Mouse (Mus musculus) kidney, embryonic 14.5 days (tissue): ENCODE data around the gene Hacd4. TPM values are rescaled to one million over a fixed set of nuclear protein-coding genes. Genes with fewer than 3 reads are reported as not detected.

ENCODE experiments used
- ATAC-seq: fragments of 200-750 bp; cut with Nextera tagmentation; 2 replicates; pipeline ENCODE4 v1.8.0; 2017; ENCODE audit warnings: moderate number of reproducible peaks, mild to moderate bottlenecking, moderate TSS enrichment, moderate library complexity; ENCODE audit not compliant: low FRiP score, low TSS enrichment
- H3K27ac ChIP-seq: fragments of 300-500 bp; sonication (generic); 2 replicates; pipeline ENCODE4 v1.5.1; 2014; ENCODE audit warnings: low read depth, mild to moderate bottlenecking, low read length, moderate library complexity, mixed read lengths
- H3K27me3 ChIP-seq: fragments of 300-500 bp; sonication (generic); 2 replicates; pipeline ENCODE4 v1.6.1; 2014; ENCODE audit warnings: mild to moderate bottlenecking, low read length; ENCODE audit not compliant: control insufficient read depth, insufficient read depth
- H3K36me3 ChIP-seq: fragments of 300-500 bp; sonication (generic); 2 replicates; pipeline ENCODE4 v1.6.1; 2014; ENCODE audit warnings: low read length, mixed read lengths; ENCODE audit not compliant: control insufficient read depth, insufficient read depth
- H3K4me1 ChIP-seq: fragments of 300-500 bp; sonication (generic); 2 replicates; pipeline ENCODE4 v1.6.1; 2014; ENCODE audit warnings: low read length, mixed read lengths; ENCODE audit not compliant: control insufficient read depth, insufficient read depth
- H3K4me2 ChIP-seq: fragments of 300-500 bp; sonication (generic); replicated peaks from 2 replicates; pipeline ENCODE4 v1.6.1; 2014; ENCODE audit warnings: low read depth, mild to moderate bottlenecking, low read length
- H3K4me3 ChIP-seq: fragments of 300-500 bp; sonication (generic); 2 replicates; pipeline ENCODE4 v1.5.1; 2014; ENCODE audit warnings: mild to moderate bottlenecking, low read length
- H3K9ac ChIP-seq: fragments of 300-500 bp; sonication (generic); 2 replicates; pipeline ENCODE4 v1.6.1; 2014; ENCODE audit warnings: low read depth, mild to moderate bottlenecking, low read length, moderate library complexity
- H3K9me3 ChIP-seq: fragments of 300-500 bp; sonication (generic); 2 replicates; pipeline ENCODE4 v1.6.1; 2016; ENCODE audit warnings: low read length; ENCODE audit not compliant: control insufficient read depth
- whole genome bisulfite sequencing: fragments of 180-500 bp; shearing (Covaris S2); extraction: QIAGEN DNeasy Blood & Tissue Kit; methylation state at CpG from one replicate; pipeline ENCODE4 v1.1.7; 2014; 5-methylcytosine and 5-hydroxymethylcytosine counted together
- polyA plus RNA-seq: library from polyadenylated mRNA; unstranded; fragments of >200 nt; fragmentation: Nextera tagmentation; extraction: Ambion mirVana; gene quantifications from 2 replicates; pipeline ENCODE4 v1.2.1, GENCODE M21; 2014

The Hacd4 gene
- polyA plus RNA-seq, 1 experiment from 2014 or later: 20.8 TPM

DNA sequence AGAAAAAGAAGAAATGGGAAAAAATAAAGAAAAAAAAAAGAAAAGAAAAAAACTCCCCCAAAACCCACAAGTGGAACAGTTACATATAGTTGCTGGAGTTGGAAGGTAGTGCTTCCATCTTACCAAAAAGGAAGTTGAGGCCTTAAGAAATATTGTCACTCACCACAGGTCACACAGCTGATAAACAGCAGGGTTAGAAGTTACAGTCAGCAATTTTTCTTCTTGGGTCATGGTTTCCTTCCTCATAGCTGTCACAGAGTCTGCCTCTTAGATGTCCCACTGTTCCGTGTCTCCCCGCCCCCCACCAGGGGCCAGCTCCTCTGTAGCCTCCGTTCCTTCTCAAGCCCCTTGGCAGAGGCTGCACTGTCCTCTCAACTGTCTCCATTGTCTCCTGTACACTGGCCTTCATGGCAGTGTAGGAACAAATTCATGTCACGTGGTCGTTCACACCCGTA is 968 bp upstream of the Hacd4 start:
- no peak overlapping the region for H3K4me3 ChIP-seq
- WGBS: 74% methylated on average over 6 of the region's 6 CpGs
- H3K9me3 ChIP-seq: no peaks in the 10 kb centered on the region

DNA sequence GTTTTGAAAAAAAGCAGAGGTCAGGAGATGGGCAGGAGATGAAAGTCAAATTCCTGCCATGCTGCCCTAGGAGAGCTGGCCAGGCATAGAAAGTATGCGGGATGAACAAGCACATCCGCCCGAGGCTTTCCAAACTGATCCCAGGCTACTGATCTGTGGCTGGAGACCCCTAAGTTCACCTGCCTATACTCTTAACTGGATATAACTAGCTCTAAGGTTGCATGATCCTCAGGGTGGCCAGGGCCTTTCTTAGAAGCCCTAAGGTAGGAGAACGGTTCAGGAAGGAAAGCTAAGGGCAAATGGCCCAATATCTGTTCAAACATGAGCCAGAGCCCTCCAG is 232 bp upstream of the Hacd4 start:
- Histone ChIP-seq H3K4me3 (peak overlapping the region; percentile 41), H3K9me3 (no peaks in the 10 kb centered on the region), H3K36me3 (no peaks in the 10 kb centered on the region), H3K9ac (peak overlapping the region; percentile 53; the same call in 1 of the 2 replicates), H3K27ac (peak overlapping the region; percentile 82), H3K4me1 (0 out of 2 replicates have a peak, but pooled peaks cover 13% of the 10 kb centered on the region), H3K27me3 (no peaks in the 10 kb centered on the region), H3K4me2 (peak overlapping the region; percentile 64)
- WGBS: 12% methylated on average over 4 of the region's 4 CpGs
- ATAC-seq: no peak

More for the DNA sequence above, 968 bp upstream of the Hacd4 start:
- H3K9ac ChIP-seq: no peak overlapping the region
- H3K4me1 ChIP-seq: 0 out of 2 replicates have a peak, but pooled peaks cover 13% of the 10 kb centered on the region
- no peak overlapping the region for H3K4me2 ChIP-seq
- ATAC-seq: no peak
- H3K36me3 ChIP-seq: no peaks in the 10 kb centered on the region
- H3K27me3 ChIP-seq: no peaks in the 10 kb centered on the region
- H3K27ac ChIP-seq: peak overlapping the region; percentile 37

DNA sequence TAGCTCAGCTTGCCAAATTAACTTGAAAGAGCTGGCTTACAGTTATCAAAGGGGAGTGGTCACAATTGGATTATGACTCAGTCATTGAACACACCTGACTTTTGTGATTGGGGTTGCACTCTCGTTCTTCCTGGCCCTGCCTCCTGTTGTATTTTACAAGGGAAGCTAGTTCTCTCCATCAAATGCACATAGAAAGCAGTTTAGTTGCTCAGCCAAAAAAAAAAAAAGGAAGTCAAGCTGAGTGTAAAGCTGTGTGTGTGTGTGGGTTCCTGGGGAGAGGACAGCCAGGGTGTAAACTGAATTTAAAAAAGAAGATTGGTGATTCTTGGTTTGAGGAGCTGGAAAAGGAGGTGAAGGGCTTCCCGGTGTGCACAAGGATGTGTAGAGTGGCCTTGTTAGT is 811 bp downstream of the Hacd4 start:
- ATAC-seq: no peak
- Histone ChIP-seq H3K4me3 (peak overlapping the region; percentile 41), H3K4me2 (peak overlapping the region; percentile 64), H3K9me3 (no peaks in the 10 kb centered on the region), H3K27me3 (no peaks in the 10 kb centered on the region), H3K27ac (peak overlapping the region; percentile 82), H3K9ac (peak overlapping the region; percentile 53; the same call in 1 of the 2 replicates), H3K36me3 (no peaks in the 10 kb centered on the region), H3K4me1 (0 out of 2 replicates have a peak, but pooled peaks cover 13% of the 10 kb centered on the region)
- 43% methylated on average over 2 of the region's 2 CpGs for WGBS

DNA sequence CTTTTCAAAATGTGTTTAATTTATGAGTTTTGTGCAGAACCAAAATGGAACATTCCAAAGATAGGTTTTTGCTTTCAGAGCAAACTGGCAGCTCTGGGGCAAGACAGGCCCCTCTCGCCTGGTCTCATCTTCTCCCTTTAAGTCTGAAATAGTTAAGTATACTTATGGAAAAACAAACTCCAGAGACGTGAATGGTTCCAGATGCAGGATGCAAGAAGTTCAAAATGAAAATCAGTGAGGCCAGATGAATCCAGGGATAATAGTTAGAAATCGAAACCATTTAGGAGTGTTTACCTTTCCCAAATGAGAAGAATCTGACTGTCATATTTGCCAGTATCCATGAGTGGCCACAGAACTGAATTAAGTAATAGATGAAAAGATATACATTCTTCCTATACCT is 1.6 kb downstream of the Hacd4 start:
- WGBS: 82% methylated on average over 3 of the region's 3 CpGs
- Histone ChIP-seq H3K4me3 (no peak overlapping the region), H3K9me3 (no peaks in the 10 kb centered on the region), H3K27ac (no peak overlapping the region), H3K9ac (no peak overlapping the region), H3K27me3 (no peaks in the 10 kb centered on the region), H3K4me1 (0 out of 2 replicates have a peak, but pooled peaks cover 13% of the 10 kb centered on the region), H3K4me2 (no peak overlapping the region; the same call in 1 of the 2 replicates), H3K36me3 (no peaks in the 10 kb centered on the region)
- ATAC-seq: no peak

GRCm38 (mm10) chr4:88436593-88437165 is 2.0 kb downstream of the Hacd4 start:
- 69% methylated on average over 6 of the region's 6 CpGs for WGBS
- Histone ChIP-seq H3K9ac (no peak overlapping the region), H3K27ac (no peak overlapping the region), H3K27me3 (no peaks in the 10 kb centered on the region), H3K4me2 (no peak overlapping the region), H3K4me1 (0 out of 2 replicates have a peak, but pooled peaks cover 13% of the 10 kb centered on the region), H3K36me3 (no peaks in the 10 kb centered on the region), H3K4me3 (no peak overlapping the region), H3K9me3 (no peaks in the 10 kb centered on the region)
- ATAC-seq: no peak

- no peaks in the 10 kb centered on the region for H3K36me3 ChIP-seq
- no peaks in the 10 kb centered on the region for H3K9me3 ChIP-seq
- H3K27me3 ChIP-seq: no peaks in the 10 kb centered on the region
- no peaks in the 10 kb centered on the region for H3K4me1 ChIP-seq
- H3K9ac ChIP-seq: no peak overlapping the region
- H3K4me3 ChIP-seq: no peak overlapping the region
- H3K4me2 ChIP-seq: no peak overlapping the region
- ATAC-seq: no peak
- WGBS: 82% methylated on average over 8 of the region's 8 CpGs
- H3K27ac ChIP-seq: no peak overlapping the region
Observed at GRCm38 (mm10) chr4:88432412-88433024, 6.2 kb downstream of the Hacd4 start.

DNA sequence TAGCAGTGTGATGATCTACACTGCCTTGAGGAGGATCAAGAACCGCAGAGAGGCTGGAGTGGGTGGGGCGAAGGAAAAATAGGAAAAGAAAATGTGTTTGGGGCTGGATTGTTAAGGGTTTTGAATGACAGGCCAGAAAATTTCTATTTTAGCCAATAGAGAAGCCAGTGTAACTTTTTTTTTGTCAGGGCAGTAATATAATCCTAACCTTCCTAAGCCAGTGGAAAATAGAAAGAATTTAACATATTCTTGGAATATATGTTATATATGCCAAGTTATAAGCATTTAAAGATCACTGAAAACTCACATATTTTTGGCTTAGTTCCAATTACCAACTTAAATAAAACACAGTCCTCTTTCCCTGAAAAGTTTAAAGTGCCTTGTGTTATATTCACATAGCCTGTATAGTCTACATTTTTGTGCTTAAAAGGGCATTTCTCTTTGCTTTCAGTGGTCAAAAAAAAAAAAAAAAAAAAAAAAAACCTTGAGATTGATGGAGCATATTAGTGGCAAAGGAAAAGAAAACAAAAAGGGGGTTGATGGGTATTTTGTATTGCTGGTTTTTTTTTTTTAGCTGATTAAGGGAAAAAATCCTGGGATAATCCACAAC is 11.0 kb downstream of the Hacd4 start:
- ATAC-seq: no peak
- Histone ChIP-seq H3K4me3 (no peak overlapping the region), H3K27me3 (no peaks in the 10 kb centered on the region), H3K9ac (no peak overlapping the region), H3K27ac (no peak overlapping the region), H3K9me3 (no peaks in the 10 kb centered on the region), H3K4me2 (no peak overlapping the region), H3K4me1 (no peaks in the 10 kb centered on the region), H3K36me3 (no peaks in the 10 kb centered on the region)
- WGBS: 89% methylated on average over 2 of the region's 2 CpGs

DNA sequence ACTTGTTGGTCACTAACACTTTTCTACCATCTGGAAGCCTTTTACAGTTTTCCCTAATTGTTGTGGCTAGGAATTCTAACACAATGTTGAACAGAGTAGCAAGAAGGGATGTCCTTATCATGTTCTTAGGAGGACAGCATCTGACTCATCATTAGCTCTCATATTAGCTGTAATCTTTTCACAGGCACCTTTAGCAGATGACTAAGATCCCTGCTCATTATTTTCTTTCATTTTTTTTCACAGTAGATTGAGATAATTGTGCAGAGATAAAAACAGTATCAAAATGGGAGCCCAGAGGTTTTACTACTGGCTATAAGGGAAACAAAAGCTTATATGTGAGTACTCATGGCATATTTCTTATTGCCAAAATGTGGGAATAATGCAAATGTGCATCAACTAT is 14.2 kb downstream of the Hacd4 start:
- H3K4me2 ChIP-seq: no peak overlapping the region
- no peaks in the 10 kb centered on the region for H3K9me3 ChIP-seq
- no peaks in the 10 kb centered on the region for H3K4me1 ChIP-seq
- no peak overlapping the region for H3K4me3 ChIP-seq
- no peak for ATAC-seq
- H3K9ac ChIP-seq: no peak overlapping the region
- H3K27me3 ChIP-seq: no peaks in the 10 kb centered on the region
- H3K27ac ChIP-seq: no peak overlapping the region
- no peaks in the 10 kb centered on the region for H3K36me3 ChIP-seq

- WGBS: 97% methylated on average over 5 of the region's 5 CpGs
- H3K4me1 ChIP-seq: no peaks in the 10 kb centered on the region
- no peak overlapping the region for H3K27ac ChIP-seq
- H3K36me3 ChIP-seq: no peaks in the 10 kb centered on the region
- no peak overlapping the region for H3K9ac ChIP-seq
- ATAC-seq: no peak
- no peak overlapping the region for H3K4me2 ChIP-seq
- H3K9me3 ChIP-seq: no peaks in the 10 kb centered on the region
- H3K4me3 ChIP-seq: no peak overlapping the region
- no peaks in the 10 kb centered on the region for H3K27me3 ChIP-seq
Observed at GRCm38 (mm10) chr4:88419378-88419777, 19.4 kb downstream of the Hacd4 start.
